Mouse (Mus musculus): Measurements from ENCODE around the gene Gm10197.

DNA sequence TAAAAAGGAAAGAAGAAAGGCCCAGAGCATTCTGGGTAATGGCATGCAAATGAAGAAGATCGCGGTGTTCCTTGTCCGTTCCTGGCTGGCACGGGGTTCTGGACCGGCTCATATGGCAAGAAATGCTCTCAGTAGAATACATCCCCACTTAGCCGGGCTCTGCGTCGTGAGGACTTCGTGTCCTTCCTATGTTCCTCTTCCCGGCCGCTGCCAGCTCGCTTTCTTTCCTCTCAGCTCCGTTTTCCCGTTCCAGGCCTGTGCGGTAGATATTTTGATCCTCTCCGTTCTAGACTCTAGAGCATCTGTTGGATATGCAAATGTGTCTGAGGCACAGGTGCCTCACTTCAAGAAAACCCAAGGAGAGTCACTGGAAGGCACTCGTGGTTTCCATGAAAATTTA lies 43.6 kb upstream of the Gm10197 start:
- TF ChIP-seq GATA1 (IDR thresholded peaks at IDR 0.05; ENCODE audit: borderline replicate concordance, low read length) (no peak), FLI1 (IDR thresholded peaks at IDR 0.05; ENCODE audit: low read length) (no peak)
